Mouse (Mus musculus): ENCODE measurements around the gene Mrpl38.

DNA sequence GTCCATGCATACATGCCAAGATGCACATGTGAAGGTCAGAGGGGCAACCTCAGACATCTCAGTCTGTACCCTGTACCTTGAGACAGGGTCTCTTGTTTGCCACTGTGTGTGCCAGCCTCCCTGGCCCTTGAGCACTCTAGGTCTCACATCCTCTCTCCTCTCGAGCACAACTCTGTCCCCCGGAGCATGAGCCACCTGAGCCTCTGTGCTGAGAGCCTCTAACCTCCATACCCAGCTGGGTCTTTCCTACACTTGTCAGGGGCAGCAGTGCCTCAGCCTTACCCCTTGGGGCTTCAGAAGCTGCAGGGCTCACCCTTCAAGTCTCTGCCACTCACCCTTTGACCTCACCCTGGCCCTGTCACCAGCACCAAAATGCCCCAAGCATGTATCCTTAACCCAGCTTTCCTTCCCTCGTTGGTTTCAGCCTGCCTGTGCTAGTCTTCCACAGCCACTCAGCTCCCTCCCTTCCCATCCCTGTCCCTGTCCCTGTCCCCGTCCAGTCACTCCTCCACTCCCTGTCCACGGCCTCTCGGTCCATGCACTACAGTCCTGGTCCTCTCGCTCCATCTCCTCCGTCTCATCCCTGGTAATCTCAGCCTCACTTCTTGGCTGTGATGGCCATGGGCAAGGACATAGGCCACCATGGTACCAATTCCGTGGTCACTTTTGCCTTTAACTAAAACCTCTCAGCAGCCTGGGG, 9.4 kb downstream of the Mrpl38 start:
- TF ChIP-seq CTCF (IDR thresholded peaks at IDR 0.05; ENCODE audit: control insufficient read depth, insufficient read depth, insufficient read length): no peak
- no peak for TF ChIP-seq MYOD1 (IDR thresholded peaks at IDR 0.05; ENCODE audit: control insufficient read depth, insufficient read length, low read depth)
- no peak for TF ChIP-seq CEBPB (IDR thresholded peaks at IDR 0.05; ENCODE audit: low read depth)
- TF ChIP-seq MYOG (IDR thresholded peaks at IDR 0.05; ENCODE audit: control insufficient read depth, extremely low read depth, insufficient read length): no peak
- no peak for TF ChIP-seq USF1 (IDR thresholded peaks at IDR 0.05; ENCODE audit: low read depth)
- no peak for TF ChIP-seq FOSL1 (IDR thresholded peaks at IDR 0.05; ENCODE audit: insufficient read depth, low read length, poor library complexity, severe bottlenecking)
- TF ChIP-seq MAX (IDR thresholded peaks at IDR 0.05): no peak
